In the genomic region with DNA sequence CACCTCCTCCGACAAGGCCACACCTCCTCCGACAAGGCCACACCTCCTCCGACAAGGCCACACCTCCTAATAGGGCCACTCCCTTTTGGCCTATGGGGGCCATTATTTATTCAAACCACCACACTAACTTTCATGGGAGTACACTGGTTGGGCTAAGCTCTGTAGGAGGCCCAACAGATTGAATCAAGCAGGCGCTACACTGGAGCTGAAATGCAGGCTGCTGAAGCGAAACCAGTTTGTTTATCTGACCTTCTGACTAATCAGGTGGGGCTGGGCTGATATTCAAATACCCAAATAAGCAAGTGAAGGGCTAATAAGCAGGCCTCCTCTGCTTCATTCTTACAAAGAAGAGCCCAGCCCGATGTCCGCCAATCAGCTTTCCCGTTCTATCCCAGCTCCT, we compare ENCODE assay signal across 9 mouse cellular contexts.
DNase-seq lines count a peak whose midpoint lies in the region; ATAC-seq and TF ChIP-seq lines count a peak whose summit lies in the region.
"Had no signal": no experiment of that assay in that cellular context is flagged by ENCODE, and none has a peak within 500 bp of the region (broad histone marks: within the 10 kb centered on the region; RNA-seq: fewer than 3 reads in every experiment).

No protein-coding gene starts in this region.

- TF ChIP-seq POLR2A in lung, adult 2 months (IDR thresholded peaks at IDR 0.05; ENCODE audit: borderline replicate concordance, extremely low read depth, low read depth, low read length): no peak

- no peaks in the 10 kb centered on the region for H3K9me3 ChIP-seq in intestine, embryonic 16.5 days (ENCODE audit: control insufficient read depth, low read length)
- H3K9me3 ChIP-seq: liver, embryonic 15.5 days had no signal

- WGBS in lung, adult 2 months: 71% methylated on average over 8 of the region's 8 CpGs
- 68% methylated on average over 8 of the region's 8 CpGs for WGBS in intestine, embryonic 16.5 days

- H3K27ac ChIP-seq in intestine, embryonic 16.5 days (ENCODE audit: low read length): peak overlapping the region; percentile 77
- H3K27ac ChIP-seq: liver, embryonic 15.5 days had no signal

- TF ChIP-seq CTCF in lung, adult 2 months (IDR thresholded peaks at IDR 0.05; ENCODE audit: insufficient read depth, low read length): no peak

- DNase-seq in lung, adult 18-20 months: peak; percentile 29 to 39
- DNase-seq in lung, adult 2 months: no peak
- DNase-seq in kidney, postnatal 25 days: peak; percentile 49 to 77
- peak; percentile 43 for DNase-seq in testis, postnatal 14 days (ENCODE audit: low spot score)
- no peak for DNase-seq in c-Kit-positive CD71-positive TER-119-positive erythroid progenitor cells, embryonic 14.5 days (ENCODE audit: low spot score)
- DNase-seq: cerebellum, postnatal 14 days had no signal

- H3K9ac ChIP-seq in intestine, embryonic 16.5 days (ENCODE audit: low read depth, low read length): no peak overlapping the region
- H3K9ac ChIP-seq: liver, embryonic 15.5 days had no signal

- no peak overlapping the region for H3K4me3 ChIP-seq in lung, adult 2 months (replicated peaks; ENCODE audit: extremely low read depth, low read depth, low read length)
- H3K4me3 ChIP-seq in intestine, embryonic 16.5 days (ENCODE audit: low read length): no peak overlapping the region
- H3K4me3 ChIP-seq: liver, embryonic 15.5 days had no signal

- peaks cover 3% of the 10 kb centered on the region; the same call in 1 of the 2 replicates for H3K4me1 ChIP-seq in lung, adult 2 months (ENCODE audit: control insufficient read depth, insufficient read depth, low read length)
- H3K4me1 ChIP-seq in intestine, embryonic 16.5 days (ENCODE audit: control insufficient read depth, insufficient read depth, low read length): 0 out of 2 replicates have a peak, but pooled peaks cover 12% of the 10 kb centered on the region
- H3K4me1 ChIP-seq: liver, embryonic 15.5 days had no signal

- peak overlapping the region; percentile 20 for H3K4me2 ChIP-seq in intestine, embryonic 16.5 days (ENCODE audit: low read depth, low read length)
- H3K4me2 ChIP-seq: liver, embryonic 15.5 days had no signal

- no peaks in the 10 kb centered on the region for H3K36me3 ChIP-seq in intestine, embryonic 16.5 days (ENCODE audit: control insufficient read depth, insufficient read depth, low read length)
- H3K36me3 ChIP-seq: liver, embryonic 15.5 days had no signal

- H3K27me3 ChIP-seq in intestine, embryonic 16.5 days (replicated peaks; ENCODE audit: control insufficient read depth, insufficient read depth, low read length): no peaks in the 10 kb centered on the region
- H3K27me3 ChIP-seq: liver, embryonic 15.5 days had no signal

- peak; percentile 52 for ATAC-seq in intestine, embryonic 16.5 days
- no peak for ATAC-seq in frontal cortex, adult (ENCODE audit: low TSS enrichment)

Comparison
In these comparisons a context has a peak if more than half of its experiments do, and no peak if none do; other contexts are left out.
1. DNase-seq: peak in lung, adult 18-20 months (2 of 2), kidney, postnatal 25 days (2 of 2) and testis, postnatal 14 days (single experiment); none in lung, adult 2 months (single experiment) and c-Kit-positive CD71-positive TER-119-positive erythroid progenitor cells, embryonic 14.5 days (single experiment).